Mouse (Mus musculus) heart, embryonic 15.5 days (tissue): ENCODE data around the gene Gm10277. TPM values are rescaled to one million over a fixed set of nuclear protein-coding genes. Genes with fewer than 3 reads are reported as not detected.
A peak's percentile ranks its signal among the peaks of the same experiment; 100 is the strongest.

Source experiments
- ATAC-seq: fragments of 200-750 bp; cut with Nextera tagmentation; replicated peaks from 2 replicates; pipeline ENCODE4 v1.8.0; 2017; ENCODE audit warnings: low read depth, moderate TSS enrichment; ENCODE audit not compliant: insufficient number of reproducible peaks, insufficient read depth, low FRiP score
- H3K27ac ChIP-seq: fragments of 300-500 bp; sonication (generic); 2 replicates; pipeline ENCODE4 v1.5.1; 2015; ENCODE audit warnings: mild to moderate bottlenecking, inconsistent platforms
- H3K27me3 ChIP-seq: fragments of 300-500 bp; sonication (generic); 2 replicates; pipeline ENCODE4 v1.6.1; 2015; ENCODE audit warnings: inconsistent platforms
- H3K36me3 ChIP-seq: fragments of 300-500 bp; sonication (generic); 2 replicates; pipeline ENCODE4 v1.6.1; 2015; ENCODE audit warnings: mild to moderate bottlenecking, inconsistent platforms
- H3K4me1 ChIP-seq: fragments of 300-500 bp; sonication (generic); replicated peaks from 2 replicates; pipeline ENCODE4 v1.6.1; 2015; ENCODE audit warnings: inconsistent platforms
- H3K4me2 ChIP-seq: fragments of 300-500 bp; sonication (generic); 2 replicates; pipeline ENCODE4 v1.6.1; 2015; ENCODE audit warnings: inconsistent platforms, mild to moderate bottlenecking, moderate library complexity
- H3K4me3 ChIP-seq: fragments of 300-500 bp; sonication (generic); 2 replicates; pipeline ENCODE4 v1.5.1; 2015; ENCODE audit warnings: mild to moderate bottlenecking, inconsistent platforms
- H3K9ac ChIP-seq: fragments of 300-500 bp; sonication (generic); 2 replicates; pipeline ENCODE4 v1.6.1; 2015; ENCODE audit warnings: mild to moderate bottlenecking, inconsistent platforms
- H3K9me3 ChIP-seq: fragments of 300-500 bp; sonication (generic); replicated peaks from 2 replicates; pipeline ENCODE4 v1.6.1; 2016; ENCODE audit warnings: inconsistent platforms
- WGBS: fragments of 180-500 bp; shearing (Covaris S2); methylation state at CpG from one replicate; pipeline ENCODE4 v1.1.7; 2015; ENCODE audit warnings: mixed read lengths; 5-methylcytosine and 5-hydroxymethylcytosine counted together
- polyA plus RNA-seq: library from polyadenylated mRNA; unstranded; fragments of >200 nt; fragmentation: Nextera tagmentation; extraction: Ambion mirVana; gene quantifications from 2 replicates; pipeline ENCODE4 v1.2.1, GENCODE M21; 2015

Gm10277 gene
- polyA plus RNA-seq, 1 experiment from 2014 or later, result 0.93 TPM

- Histone ChIP-seq H3K4me2 (no peak overlapping the region), H3K9ac (no peak overlapping the region), H3K27ac (no peak overlapping the region), H3K4me3 (no peak overlapping the region), H3K27me3 (no peaks in the 10 kb centered on the region), H3K36me3 (no peaks in the 10 kb centered on the region), H3K4me1 (peaks cover 37% of the 10 kb centered on the region), H3K9me3 (no peaks in the 10 kb centered on the region)
- no peak for ATAC-seq
- WGBS, result 77% methylated on average over 4 of the region's 4 CpGs
Measured at GRCm38 (mm10) chr11:77769496-77769895, 18.1 kb downstream of the Gm10277 start.

GRCm38 (mm10) chr11:77766351-77767001 lies 21.1 kb downstream of the Gm10277 start:
- Histone ChIP-seq H3K4me1 (peaks cover 42% of the 10 kb centered on the region), H3K27ac (peak overlapping the region; percentile 80), H3K9ac (peak overlapping the region; percentile 62), H3K36me3 (no peaks in the 10 kb centered on the region), H3K4me3 (peak overlapping the region; percentile 49), H3K4me2 (peak overlapping the region; percentile 84), H3K9me3 (no peaks in the 10 kb centered on the region), H3K27me3 (no peaks in the 10 kb centered on the region)
- WGBS, result 1% methylated on average over 35 of the region's 35 CpGs
- ATAC-seq, result peak; percentile 57

- Histone ChIP-seq H3K9ac (no peak overlapping the region), H3K4me1 (peaks cover 42% of the 10 kb centered on the region), H3K4me2 (peak overlapping the region; percentile 84), H3K36me3 (no peaks in the 10 kb centered on the region), H3K27ac (peak overlapping the region; percentile 80), H3K4me3 (peak overlapping the region; percentile 3; the same call in 1 of the 2 replicates), H3K27me3 (no peaks in the 10 kb centered on the region), H3K9me3 (no peaks in the 10 kb centered on the region)
- 58% methylated on average over 4 of the region's 4 CpGs for WGBS
- no peak for ATAC-seq
Measured at GRCm38 (mm10) chr11:77765459-77765777, 22.1 kb downstream of the Gm10277 start.

GRCm38 (mm10) chr11:77764694-77765458 lies 22.7 kb downstream of the Gm10277 start:
- no peaks in the 10 kb centered on the region for H3K27me3 ChIP-seq
- H3K9me3 ChIP-seq, result no peaks in the 10 kb centered on the region
- peak overlapping the region; percentile 78 for H3K9ac ChIP-seq
- peaks cover 39% of the 10 kb centered on the region for H3K4me1 ChIP-seq
- peak overlapping the region; percentile 81 for H3K27ac ChIP-seq
- peak; percentile 25; the same call in 1 of the 2 replicates for ATAC-seq
- no peaks in the 10 kb centered on the region for H3K36me3 ChIP-seq
- H3K4me3 ChIP-seq, result peak overlapping the region; percentile 71
- WGBS, result 42% methylated on average over 9 of the region's 9 CpGs
- peak overlapping the region; percentile 84 for H3K4me2 ChIP-seq

GRCm38 (mm10) chr11:77763673-77764340 lies 23.7 kb downstream of the Gm10277 start:
- peak overlapping the region; percentile 81 for H3K27ac ChIP-seq
- no peaks in the 10 kb centered on the region for H3K36me3 ChIP-seq
- H3K4me1 ChIP-seq, result peaks cover 39% of the 10 kb centered on the region
- 5% methylated on average over 26 of the region's 26 CpGs for WGBS
- ATAC-seq, result peak; percentile 23; the same call in 1 of the 2 replicates
- peak overlapping the region; percentile 84 for H3K4me2 ChIP-seq
- no peaks in the 10 kb centered on the region for H3K9me3 ChIP-seq
- peak overlapping the region; percentile 71 for H3K4me3 ChIP-seq
- H3K9ac ChIP-seq, result peak overlapping the region; percentile 78
- no peaks in the 10 kb centered on the region for H3K27me3 ChIP-seq

- H3K9ac ChIP-seq, result peak within 1 kb of the TSS; percentile 78
- ATAC-seq, result peak; percentile 77
- peak within 1 kb of the TSS; percentile 81 for H3K27ac ChIP-seq
- no peaks in the 10 kb centered on the region for H3K27me3 ChIP-seq
- no peaks in the 10 kb centered on the region for H3K36me3 ChIP-seq
- 2% methylated on average over 74 of the region's 79 CpGs for WGBS
- H3K4me3 ChIP-seq, result peak within 1 kb of the TSS; percentile 71
- peak within 1 kb of the TSS; percentile 84 for H3K4me2 ChIP-seq
- no peaks in the 10 kb centered on the region for H3K9me3 ChIP-seq
- H3K4me1 ChIP-seq, result peaks cover 39% of the 10 kb centered on the region
Measured at GRCm38 (mm10) chr11:77762783-77763672, 24.5 kb downstream of the Gm10277 start, which contains the start of gene Myo18a. Gene Myo18a (plus strand): TSS chr11:77763246.

GRCm38 (mm10) chr11:77760031-77760430 lies 27.5 kb downstream of the Gm10277 start:
- Histone ChIP-seq H3K9ac (no peak overlapping the region), H3K9me3 (no peaks in the 10 kb centered on the region), H3K27me3 (no peaks in the 10 kb centered on the region), H3K36me3 (no peaks in the 10 kb centered on the region), H3K4me3 (no peak overlapping the region), H3K4me1 (peaks cover 18% of the 10 kb centered on the region), H3K4me2 (no peak overlapping the region), H3K27ac (no peak overlapping the region)
- no peak for ATAC-seq
- WGBS, result 83% methylated on average over 4 of the region's 4 CpGs

- no peak overlapping the region for H3K27ac ChIP-seq
- 57% methylated on average over 3 of the region's 3 CpGs for WGBS
- ATAC-seq, result no peak
- no peak overlapping the region for H3K4me2 ChIP-seq
- H3K9me3 ChIP-seq, result no peaks in the 10 kb centered on the region
- H3K4me1 ChIP-seq, result no peaks in the 10 kb centered on the region
- H3K27me3 ChIP-seq, result 0 out of 2 replicates have a peak, but pooled peaks cover 2% of the 10 kb centered on the region
- H3K36me3 ChIP-seq, result no peaks in the 10 kb centered on the region
- no peak overlapping the region for H3K4me3 ChIP-seq
- no peak overlapping the region for H3K9ac ChIP-seq
Measured at GRCm38 (mm10) chr11:77753469-77753868, 34.1 kb downstream of the Gm10277 start.

- 61% methylated on average over 5 of the region's 5 CpGs for WGBS
Measured at GRCm38 (mm10) chr11:77752525-77752924, 35.0 kb downstream of the Gm10277 start.

GRCm38 (mm10) chr11:77748996-77749395 lies 38.6 kb downstream of the Gm10277 start:
- Histone ChIP-seq H3K4me3 (no peak overlapping the region), H3K9me3 (no peaks in the 10 kb centered on the region), H3K4me1 (no peaks in the 10 kb centered on the region), H3K9ac (no peak overlapping the region), H3K27ac (no peak overlapping the region), H3K27me3 (0 out of 2 replicates have a peak, but pooled peaks cover 2% of the 10 kb centered on the region), H3K36me3 (no peaks in the 10 kb centered on the region), H3K4me2 (no peak overlapping the region)
- no peak for ATAC-seq
- 75% methylated on average over 5 of the region's 5 CpGs for WGBS

More at GRCm38 (mm10) chr11:77752525-77752924, 35.0 kb downstream of the Gm10277 start:
- Histone ChIP-seq H3K27me3 (0 out of 2 replicates have a peak, but pooled peaks cover 2% of the 10 kb centered on the region), H3K9ac (no peak overlapping the region), H3K4me3 (no peak overlapping the region), H3K9me3 (no peaks in the 10 kb centered on the region), H3K4me2 (no peak overlapping the region), H3K36me3 (no peaks in the 10 kb centered on the region), H3K27ac (no peak overlapping the region), H3K4me1 (no peaks in the 10 kb centered on the region)
- ATAC-seq, result no peak
